Mouse (Mus musculus): ENCODE results near the gene C2cd2l.
"Not testable (repeated sequence)": the region's sequence is repeated elsewhere in the genome, so short reads cannot be mapped to it uniquely, and the experiment has no call there.

GRCm38 (mm10) chr9:44336513-44336912, 16.4 kb upstream of the C2cd2l start:
- TF ChIP-seq MAX (IDR thresholded peaks at IDR 0.05); USF1 (IDR thresholded peaks at IDR 0.05; ENCODE audit: low read depth); CTCF (IDR thresholded peaks at IDR 0.05; ENCODE audit: control insufficient read depth, insufficient read depth, insufficient read length); FOSL1 (IDR thresholded peaks at IDR 0.05; ENCODE audit: insufficient read depth, low read length, poor library complexity, severe bottlenecking); CEBPB (IDR thresholded peaks at IDR 0.05; ENCODE audit: low read depth); MYOD1 (IDR thresholded peaks at IDR 0.05; ENCODE audit: control insufficient read depth, insufficient read length, low read depth); MYOG (IDR thresholded peaks at IDR 0.05; ENCODE audit: control insufficient read depth, extremely low read depth, insufficient read length): not testable (repeated sequence)
